In the genomic region with DNA sequence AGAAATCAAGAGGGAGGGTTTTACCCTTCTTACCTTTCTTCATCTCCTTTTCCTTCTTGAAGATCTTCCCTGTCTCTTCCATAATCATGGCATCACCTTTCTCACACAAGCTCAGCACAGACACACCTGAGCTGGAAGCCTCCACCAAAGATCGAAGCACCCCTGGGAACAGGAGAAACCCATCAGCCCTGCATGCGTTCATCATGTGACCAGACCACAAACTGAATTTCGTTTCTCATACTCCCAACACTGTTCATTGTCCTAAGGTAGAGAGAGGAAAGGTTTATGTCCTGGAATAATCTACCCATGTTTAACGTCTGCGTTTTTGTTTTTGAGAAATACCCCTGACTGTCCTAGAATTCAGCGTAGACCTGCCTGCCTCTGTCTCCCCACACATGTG, we compare ENCODE assay signal across 11 mouse cellular contexts. TPM values are rescaled to one million over a fixed set of nuclear protein-coding genes. Genes with fewer than 3 reads are reported as not detected.
DNase-seq lines count a peak whose midpoint lies in the region; ATAC-seq and TF ChIP-seq lines count a peak whose summit lies in the region.
"Had no signal": no experiment of that assay in that cellular context is flagged by ENCODE, and none has a peak within 500 bp of the region (broad histone marks: within the 10 kb centered on the region; RNA-seq: fewer than 3 reads in every experiment).

No protein-coding gene starts in this region.

- H3K4me3 ChIP-seq in heart, embryonic 11.5 days (ENCODE audit: low read depth, low read length): no peak overlapping the region
- no peak overlapping the region for H3K4me3 ChIP-seq in heart, adult 2 months
- H3K4me3 ChIP-seq in lung, embryonic 16.5 days (ENCODE audit: low read length): no peak overlapping the region
- no peak overlapping the region for H3K4me3 ChIP-seq in lung, adult 2 months (replicated peaks; ENCODE audit: extremely low read depth, low read depth, low read length)
- H3K4me3 ChIP-seq in hindbrain, postnatal 0 days (ENCODE audit: low read length): no peak overlapping the region
- no peak overlapping the region; the same call in 1 of the 2 replicates for H3K4me3 ChIP-seq in stomach, embryonic 14.5 days (ENCODE audit: low read depth, low read length)
- H3K4me3 ChIP-seq in gastrocnemius, adult 2 months: no peak overlapping the region

- 0 out of 2 replicates have a peak, but pooled peaks cover 1% of the 10 kb centered on the region for H3K79me2 ChIP-seq in heart, adult 2 months (replicated peaks; ENCODE audit: control insufficient read depth, insufficient read depth, low read length)

- no peak for TF ChIP-seq CTCF in heart, adult 2 months (IDR thresholded peaks at IDR 0.05)
- no peak for TF ChIP-seq CTCF in lung, adult 2 months (IDR thresholded peaks at IDR 0.05; ENCODE audit: insufficient read depth, low read length)
- no peak for TF ChIP-seq CTCF in hindbrain, postnatal 0 days (IDR thresholded peaks at IDR 0.05; ENCODE audit: low read depth)
- TF ChIP-seq CTCF in gastrocnemius, adult 2 months (IDR thresholded peaks at IDR 0.05): no peak

- H3K27ac ChIP-seq in heart, embryonic 11.5 days (ENCODE audit: low read depth, low read length): no peak overlapping the region
- H3K27ac ChIP-seq in heart, adult 2 months: no peak overlapping the region
- no peak overlapping the region for H3K27ac ChIP-seq in lung, embryonic 16.5 days (ENCODE audit: low read length)
- no peak overlapping the region for H3K27ac ChIP-seq in hindbrain, postnatal 0 days
- H3K27ac ChIP-seq in stomach, embryonic 14.5 days (ENCODE audit: low read length): no peak overlapping the region
- no peak overlapping the region for H3K27ac ChIP-seq in gastrocnemius, adult 2 months
- H3K27ac ChIP-seq: heart, embryonic 10.5 days had no signal

- peaks cover 5% of the 10 kb centered on the region; the same call in 1 of the 2 replicates for H3K4me1 ChIP-seq in heart, embryonic 11.5 days (ENCODE audit: control insufficient read depth, insufficient read depth, low read length)
- H3K4me1 ChIP-seq in heart, adult 2 months (ENCODE audit: control insufficient read depth, insufficient read depth, low read length): peaks cover 1% of the 10 kb centered on the region; the same call in 1 of the 2 replicates
- H3K4me1 ChIP-seq in lung, embryonic 16.5 days (replicated peaks; ENCODE audit: control insufficient read depth, insufficient read depth, low read length): peaks cover 13% of the 10 kb centered on the region
- H3K4me1 ChIP-seq in lung, adult 2 months (ENCODE audit: control insufficient read depth, insufficient read depth, low read length): no peaks in the 10 kb centered on the region
- peaks cover 15% of the 10 kb centered on the region; the same call in 1 of the 2 replicates for H3K4me1 ChIP-seq in hindbrain, postnatal 0 days (ENCODE audit: insufficient read depth, low read length)
- H3K4me1 ChIP-seq in stomach, embryonic 14.5 days (ENCODE audit: control insufficient read depth, insufficient read depth, low read length): peaks cover 12% of the 10 kb centered on the region

- H3K36me3 ChIP-seq in heart, embryonic 11.5 days (ENCODE audit: control insufficient read depth, insufficient read depth, low read length): peaks cover 31% of the 10 kb centered on the region
- peaks cover 3% of the 10 kb centered on the region for H3K36me3 ChIP-seq in heart, adult 2 months (ENCODE audit: control insufficient read depth, insufficient read depth, low read length)
- peaks cover 39% of the 10 kb centered on the region for H3K36me3 ChIP-seq in lung, embryonic 16.5 days (ENCODE audit: control insufficient read depth, insufficient read depth, low read length)
- H3K36me3 ChIP-seq in hindbrain, postnatal 0 days (ENCODE audit: insufficient read depth, low read length): peaks cover 33% of the 10 kb centered on the region
- peaks cover 49% of the 10 kb centered on the region for H3K36me3 ChIP-seq in stomach, embryonic 14.5 days (ENCODE audit: control insufficient read depth, insufficient read depth, low read length)

- DNase-seq in heart, adult 2 months: no peak
- DNase-seq in lung, adult 2 months: no peak
- DNase-seq in hindbrain, postnatal 0 days (ENCODE audit: low spot score): no peak
- no peak for DNase-seq in gastrocnemius, adult 2 months
- DNase-seq in gastrocnemius, postnatal 4 days (ENCODE audit: low spot score in 2 of 2): no peak
- DNase-seq: cerebellum, adult 11 months; lung, postnatal 4 days had no signal

- intact Hi-C loops in heart, adult 2 months (cut with DNase I): no loop called here
- intact Hi-C loops in gastrocnemius, adult 2 months (cut with DNase I): no loop called here

- WGBS in heart, embryonic 11.5 days (ENCODE audit: insufficient replicate concordance): 82% methylated on average over 6 of the region's 6 CpGs
- WGBS in heart, adult 2 months: 84% methylated on average over 6 of the region's 6 CpGs
- 89% methylated on average over 6 of the region's 6 CpGs for WGBS in lung, embryonic 16.5 days
- WGBS in lung, adult 2 months: 80% methylated on average over 6 of the region's 6 CpGs
- 89% methylated on average over 6 of the region's 6 CpGs for whole genome bisulfite sequencing in hindbrain, postnatal 0 days
- 86% methylated on average over 6 of the region's 6 CpGs for WGBS in stomach, embryonic 14.5 days

- no peak overlapping the region; the same call in 1 of the 2 replicates for H3K9ac ChIP-seq in heart, embryonic 11.5 days (ENCODE audit: low read depth, low read length)
- no peak overlapping the region for H3K9ac ChIP-seq in heart, adult 2 months (ENCODE audit: low read depth, low read length)
- H3K9ac ChIP-seq in lung, embryonic 16.5 days (ENCODE audit: low read length): peak overlapping the region; percentile 46; the same call in 1 of the 2 replicates
- 0 out of 2 replicates have a peak overlapping the region, but pooled peaks have one; percentile 5 for H3K9ac ChIP-seq in hindbrain, postnatal 0 days (replicated peaks; ENCODE audit: low read length)
- no peak overlapping the region for H3K9ac ChIP-seq in stomach, embryonic 14.5 days (replicated peaks; ENCODE audit: low read depth, low read length)

- no peaks in the 10 kb centered on the region for H3K27me3 ChIP-seq in heart, embryonic 11.5 days (ENCODE audit: control insufficient read depth, insufficient read depth, low read length)
- H3K27me3 ChIP-seq in heart, adult 2 months (ENCODE audit: control insufficient read depth, insufficient read depth, low read length): no peaks in the 10 kb centered on the region
- no peaks in the 10 kb centered on the region for H3K27me3 ChIP-seq in lung, embryonic 16.5 days (ENCODE audit: control insufficient read depth, insufficient read depth, low read depth, low read length)
- no peaks in the 10 kb centered on the region for H3K27me3 ChIP-seq in hindbrain, postnatal 0 days (ENCODE audit: insufficient read depth, low read length)
- no peaks in the 10 kb centered on the region for H3K27me3 ChIP-seq in stomach, embryonic 14.5 days (ENCODE audit: control insufficient read depth, insufficient read depth, low read length)

- H3K4me2 ChIP-seq in heart, embryonic 11.5 days: peak overlapping the region; percentile 79; the same call in 1 of the 2 replicates
- H3K4me2 ChIP-seq in lung, embryonic 16.5 days (ENCODE audit: low read depth, low read length): no peak overlapping the region
- H3K4me2 ChIP-seq in hindbrain, postnatal 0 days (ENCODE audit: low read depth, low read length): no peak overlapping the region
- H3K4me2 ChIP-seq in stomach, embryonic 14.5 days (replicated peaks; ENCODE audit: low read depth, low read length): peak overlapping the region; percentile 86; the same call in 1 of the 2 replicates

- TF ChIP-seq POLR2A in heart, adult 2 months (IDR thresholded peaks at IDR 0.05; ENCODE audit: insufficient read depth, low read depth, low read length): no peak
- no peak for TF ChIP-seq POLR2A in lung, adult 2 months (IDR thresholded peaks at IDR 0.05; ENCODE audit: borderline replicate concordance, extremely low read depth, low read depth, low read length)

- no peaks in the 10 kb centered on the region for H3K9me3 ChIP-seq in heart, embryonic 11.5 days (replicated peaks; ENCODE audit: control insufficient read depth, low read length)
- H3K9me3 ChIP-seq in lung, embryonic 16.5 days (ENCODE audit: control insufficient read depth, low read length): no peaks in the 10 kb centered on the region
- H3K9me3 ChIP-seq in hindbrain, postnatal 0 days (ENCODE audit: low read length): no peaks in the 10 kb centered on the region
- no peaks in the 10 kb centered on the region for H3K9me3 ChIP-seq in stomach, embryonic 14.5 days (ENCODE audit: control insufficient read depth, low read depth, low read length)
- H3K9me3 ChIP-seq: heart, embryonic 10.5 days had no signal

- no peak for TF ChIP-seq EP300 in heart, adult 2 months (IDR thresholded peaks at IDR 0.05; ENCODE audit: insufficient read depth, low read depth, low read length)

- ATAC-seq in heart, embryonic 11.5 days (replicated peaks; ENCODE audit: insufficient number of reproducible peaks, low FRiP score, low TSS enrichment): no peak
- no peak for ATAC-seq in lung, embryonic 16.5 days (ENCODE audit: low read depth)
- no peak for ATAC-seq in hindbrain, postnatal 0 days
- ATAC-seq in stomach, embryonic 14.5 days (ENCODE audit: insufficient number of reproducible peaks, insufficient read depth, low FRiP score, low read depth): no peak

RNA-seq across cellular contexts. Expression of gene Pa2g4, which starts 2.2 kb away (rescaled TPM):
- 162 and 163 TPM in 2 replicates for polyA plus RNA-seq in heart, embryonic 11.5 days (2014; fragmentation: Nextera tagmentation; extraction: Ambion mirVana)
- 10 to 100 TPM; 39.4 to 44.2 TPM for total RNA-seq in heart, adult 2 months (2021)
- polyA plus RNA-seq in heart, adult 2 months (2012; rRNA removed): 19.5 and 35.6 TPM in 2 replicates
- 161 and 167 TPM in 2 replicates for polyA plus RNA-seq in lung, embryonic 16.5 days (2015; fragmentation: Nextera tagmentation; extraction: Ambion mirVana)
- 13.7 and 23.9 TPM in 2 replicates for polyA plus RNA-seq in lung, adult 2 months (2012; rRNA removed)
- total RNA-seq in hindbrain, postnatal 0 days (2014; rRNA removed): 48.0 and 61.2 TPM in 2 replicates
- 114 and 117 TPM in 2 replicates for polyA plus RNA-seq in hindbrain, postnatal 0 days (2015; fragmentation: Nextera tagmentation; extraction: Ambion mirVana)
- 210 and 218 TPM in 2 replicates for polyA plus RNA-seq in stomach, embryonic 14.5 days (2014; fragmentation: Nextera tagmentation; extraction: Ambion mirVana)
- 10 to 100 TPM; 37.8 to 39.3 TPM for total RNA-seq in gastrocnemius, adult 2 months (2021)
- 10 to 100 TPM; 84.8 to 91.4 TPM for total RNA-seq in gastrocnemius, postnatal 4 days (2021)

RNA-seq across cellular contexts. Expression of gene Rpl41, which starts 14.4 kb away (rescaled TPM):
- polyA plus RNA-seq in heart, embryonic 11.5 days (2014; fragmentation: Nextera tagmentation; extraction: Ambion mirVana): 2,515 and 2,664 TPM in 2 replicates
- 1,000 to 10,000 TPM; 1,453 to 1,598 TPM for total RNA-seq in heart, adult 2 months (2021)
- polyA plus RNA-seq in heart, adult 2 months (2012; rRNA removed): 853 and 867 TPM in 2 replicates
- 4,142 and 4,423 TPM in 2 replicates for polyA plus RNA-seq in lung, embryonic 16.5 days (2015; fragmentation: Nextera tagmentation; extraction: Ambion mirVana)
- polyA plus RNA-seq in lung, adult 2 months (2012; rRNA removed): 1,224 and 1,373 TPM in 2 replicates
- 412 and 501 TPM in 2 replicates for total RNA-seq in hindbrain, postnatal 0 days (2014; rRNA removed)
- 2,609 and 2,618 TPM in 2 replicates for polyA plus RNA-seq in hindbrain, postnatal 0 days (2015; fragmentation: Nextera tagmentation; extraction: Ambion mirVana)
- 4,724 and 5,059 TPM in 2 replicates for polyA plus RNA-seq in stomach, embryonic 14.5 days (2014; fragmentation: Nextera tagmentation; extraction: Ambion mirVana)
- total RNA-seq in gastrocnemius, adult 2 months (2021): 1,000 to 10,000 TPM in 1 of 2 experiments, 100 to 1,000 TPM in 1; 932 to 1,025 TPM
- 1,000 to 10,000 TPM; 2,741 to 3,076 TPM for total RNA-seq in gastrocnemius, postnatal 4 days (2021)

RNA-seq across cellular contexts. Expression of gene Zc3h10, which starts 16.0 kb away (rescaled TPM):
- 7.7 and 8.0 TPM in 2 replicates for polyA plus RNA-seq in heart, embryonic 11.5 days (2014; fragmentation: Nextera tagmentation; extraction: Ambion mirVana)
- 1 to 10 TPM; 7.5 to 7.6 TPM for total RNA-seq in heart, adult 2 months (2021)
- polyA plus RNA-seq in heart, adult 2 months (2012; rRNA removed): 6.6 and 6.8 TPM in 2 replicates
- 10.9 and 11.9 TPM in 2 replicates for polyA plus RNA-seq in lung, embryonic 16.5 days (2015; fragmentation: Nextera tagmentation; extraction: Ambion mirVana)
- polyA plus RNA-seq in lung, adult 2 months (2012; rRNA removed): 13.2 and 15.1 TPM in 2 replicates
- total RNA-seq in hindbrain, postnatal 0 days (2014; rRNA removed): 19.3 and 19.4 TPM in 2 replicates
- polyA plus RNA-seq in hindbrain, postnatal 0 days (2015; fragmentation: Nextera tagmentation; extraction: Ambion mirVana): 12.5 and 13.8 TPM in 2 replicates
- 8.8 and 10.7 TPM in 2 replicates for polyA plus RNA-seq in stomach, embryonic 14.5 days (2014; fragmentation: Nextera tagmentation; extraction: Ambion mirVana)
- total RNA-seq in gastrocnemius, adult 2 months (2021): 1 to 10 TPM; 4.2 to 6.5 TPM
- total RNA-seq in gastrocnemius, postnatal 4 days (2021): 1 to 10 TPM; 6.7 to 9.9 TPM

RNA-seq across cellular contexts. Expression of gene Erbb3, which starts 25.9 kb away (rescaled TPM):
- polyA plus RNA-seq in heart, embryonic 11.5 days (2014; fragmentation: Nextera tagmentation; extraction: Ambion mirVana): 5.8 and 9.1 TPM in 2 replicates
- total RNA-seq in heart, adult 2 months (2021): 1 to 10 TPM; 6.3 to 8.2 TPM
- 5.5 and 7.7 TPM in 2 replicates for polyA plus RNA-seq in heart, adult 2 months (2012; rRNA removed)
- 26.9 and 27.6 TPM in 2 replicates for polyA plus RNA-seq in lung, embryonic 16.5 days (2015; fragmentation: Nextera tagmentation; extraction: Ambion mirVana)
- polyA plus RNA-seq in lung, adult 2 months (2012; rRNA removed): 20.0 and 24.9 TPM in 2 replicates
- 1.3 and 1.7 TPM in 2 replicates for total RNA-seq in hindbrain, postnatal 0 days (2014; rRNA removed)
- polyA plus RNA-seq in hindbrain, postnatal 0 days (2015; fragmentation: Nextera tagmentation; extraction: Ambion mirVana): 0.64 and 0.65 TPM in 2 replicates
- 27.1 TPM in 2 replicates for polyA plus RNA-seq in stomach, embryonic 14.5 days (2014; fragmentation: Nextera tagmentation; extraction: Ambion mirVana)
- 1 to 10 TPM; 1.6 to 2.6 TPM for total RNA-seq in gastrocnemius, adult 2 months (2021)
- total RNA-seq in gastrocnemius, postnatal 4 days (2021): 10 to 100 TPM; 18.0 to 19.0 TPM

RNA-seq across cellular contexts. Expression of gene Esyt1, which starts 37.9 kb away (rescaled TPM):
- 14.5 and 18.7 TPM in 2 replicates for polyA plus RNA-seq in heart, embryonic 11.5 days (2014; fragmentation: Nextera tagmentation; extraction: Ambion mirVana)
- total RNA-seq in heart, adult 2 months (2021): 10 to 100 TPM; 16.4 to 17.9 TPM
- polyA plus RNA-seq in heart, adult 2 months (2012; rRNA removed): 23.6 and 24.7 TPM in 2 replicates
- polyA plus RNA-seq in lung, embryonic 16.5 days (2015; fragmentation: Nextera tagmentation; extraction: Ambion mirVana): 32.5 and 34.4 TPM in 2 replicates
- polyA plus RNA-seq in lung, adult 2 months (2012; rRNA removed): 94.9 and 97.2 TPM in 2 replicates
- 22.9 and 29.0 TPM in 2 replicates for total RNA-seq in hindbrain, postnatal 0 days (2014; rRNA removed)
- polyA plus RNA-seq in hindbrain, postnatal 0 days (2015; fragmentation: Nextera tagmentation; extraction: Ambion mirVana): 13.3 TPM in 2 replicates
- 25.8 and 28.9 TPM in 2 replicates for polyA plus RNA-seq in stomach, embryonic 14.5 days (2014; fragmentation: Nextera tagmentation; extraction: Ambion mirVana)
- total RNA-seq in gastrocnemius, adult 2 months (2021): 10 to 100 TPM; 13.7 to 14.3 TPM
- total RNA-seq in gastrocnemius, postnatal 4 days (2021): 10 to 100 TPM; 49.6 to 50.5 TPM

Comparison
In these comparisons a context has a peak if more than half of its experiments do, and no peak if none do; other contexts are left out.
1. H3K4me2 ChIP-seq: peak in heart, embryonic 11.5 days (single experiment) and stomach, embryonic 14.5 days (single experiment); none in lung, embryonic 16.5 days (single experiment) and hindbrain, postnatal 0 days (single experiment).
2. H3K9ac ChIP-seq: peak in lung, embryonic 16.5 days (single experiment) and hindbrain, postnatal 0 days (single experiment); none in heart, embryonic 11.5 days (single experiment), heart, adult 2 months (single experiment) and stomach, embryonic 14.5 days (single experiment).